Mouse (Mus musculus) C2C12 (cell line): ENCODE measurements around the gene Rab5c.

Experiments used
- CTCF ChIP-seq: IDR thresholded peaks from one replicate; pipeline ENCODE4 v1.5.1; 2011; ENCODE audit not compliant: control insufficient read depth, insufficient read depth, insufficient read length
- FOSL1 ChIP-seq: IDR thresholded peaks from one replicate; pipeline ENCODE4 v1.8.0; 2011; ENCODE audit warnings: mild to moderate bottlenecking, low read length; ENCODE audit not compliant: poor library complexity, insufficient read depth, severe bottlenecking
- MAX ChIP-seq: IDR thresholded peaks from one replicate; pipeline ENCODE4 v1.6.1; 2011; ENCODE audit warnings: mild to moderate bottlenecking, control low read depth
- MYOG ChIP-seq: IDR thresholded peaks from one replicate; pipeline ENCODE4 v1.6.1; 2011; ENCODE audit not compliant: control insufficient read depth, insufficient read length; ENCODE audit errors: extremely low read depth
- USF1 ChIP-seq: IDR thresholded peaks from one replicate; pipeline ENCODE4 v1.6.1; 2011; ENCODE audit warnings: low read depth, mild to moderate bottlenecking, control low read depth, moderate library complexity

DNA sequence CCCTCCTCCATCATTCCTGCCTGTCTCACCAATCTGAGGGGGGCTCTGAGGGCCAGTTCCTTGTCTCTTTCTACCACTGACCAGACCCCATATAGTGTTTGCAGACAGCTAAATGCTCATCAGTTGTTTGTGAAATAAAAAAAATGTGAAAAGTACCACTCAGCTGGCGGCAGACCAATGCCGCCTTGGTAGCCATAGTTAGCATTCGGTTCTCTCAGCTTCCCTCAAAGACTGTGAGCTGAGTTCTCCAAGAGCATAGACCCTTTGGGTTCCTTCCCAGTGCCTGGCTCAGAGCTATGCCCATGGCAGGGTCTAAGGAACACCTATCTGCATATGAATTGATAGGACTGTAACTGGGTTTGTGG is 16.7 kb upstream of the Rab5c start:
- TF ChIP-seq MAX (no peak), CTCF (no peak), FOSL1 (no peak), MYOG (no peak), USF1 (no peak)
